Mouse (Mus musculus): ENCODE data around the gene Gm37240.
A peak's percentile ranks its signal among the peaks of the same experiment; 100 is the strongest.

GRCm38 (mm10) chr3:85195068-85195481, 692.2 kb downstream of the Gm37240 start:
- no peak for TF ChIP-seq CTCF (IDR thresholded peaks at IDR 0.05; ENCODE audit: low read depth, low read length)
- no peak for TF ChIP-seq EP300 (IDR thresholded peaks at IDR 0.05; ENCODE audit: insufficient read depth, low read depth, low read length)
- peak; percentile 10 for TF ChIP-seq POLR2A (IDR thresholded peaks at IDR 0.05; ENCODE audit: insufficient read depth, low read length)

All from ES-Bruce4 (cell line).